Mouse (Mus musculus): Measurements from ENCODE around the gene Olfr691.
"Not testable (repeated sequence)": the region's sequence is repeated elsewhere in the genome, so short reads cannot be mapped to it uniquely, and the experiment has no call there.

Olfr691 gene
- long read RNA-seq, experiment 1, result 0 reads
- long read RNA-seq, experiment 2, result 0 reads

DNA sequence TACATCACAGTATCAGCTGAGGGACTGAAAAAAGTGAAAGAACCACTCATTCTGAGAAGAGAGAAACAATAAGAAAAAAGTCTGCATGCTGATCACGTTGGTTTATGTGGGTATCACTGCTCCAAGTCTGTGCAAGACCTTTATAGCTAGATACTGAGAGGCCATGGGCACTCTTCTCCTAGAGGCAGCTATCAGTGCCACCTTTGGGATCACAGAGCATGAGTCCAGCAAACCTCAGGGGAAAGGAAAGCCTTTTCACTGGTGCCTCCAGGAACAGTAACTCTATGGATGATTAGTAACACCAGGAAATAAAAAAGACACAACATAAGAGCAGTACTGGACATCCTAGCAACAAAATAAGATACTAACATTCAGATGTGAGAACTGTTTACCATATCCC lies at the start of gene Olfr691:
Olfr691 (minus strand) TSS at position 101 of the 400 bp plus-strand sequence.
- intact Hi-C loops (cut with DNase I), result no loop called here

DNA sequence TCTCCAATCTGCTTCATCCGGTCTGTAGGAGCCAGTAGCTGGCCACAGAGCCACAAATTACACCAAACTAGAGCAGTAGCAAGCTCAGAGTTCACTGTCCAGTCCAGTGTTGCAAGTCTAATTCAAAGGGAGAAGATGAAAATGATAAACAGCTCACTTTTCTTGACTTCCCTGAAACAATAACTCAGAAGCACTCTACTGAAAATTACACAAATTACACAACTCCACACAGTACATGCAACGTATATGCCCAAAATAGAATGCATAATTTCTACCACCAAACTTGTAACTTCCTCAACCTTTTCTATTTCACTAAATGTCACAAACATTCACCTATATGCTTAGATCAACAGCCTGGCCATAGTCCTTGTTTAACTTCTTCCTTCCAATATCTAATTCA lies 48.2 kb upstream of the Olfr691 start:
- intact Hi-C loops (cut with DNase I), result no loop called here

DNA sequence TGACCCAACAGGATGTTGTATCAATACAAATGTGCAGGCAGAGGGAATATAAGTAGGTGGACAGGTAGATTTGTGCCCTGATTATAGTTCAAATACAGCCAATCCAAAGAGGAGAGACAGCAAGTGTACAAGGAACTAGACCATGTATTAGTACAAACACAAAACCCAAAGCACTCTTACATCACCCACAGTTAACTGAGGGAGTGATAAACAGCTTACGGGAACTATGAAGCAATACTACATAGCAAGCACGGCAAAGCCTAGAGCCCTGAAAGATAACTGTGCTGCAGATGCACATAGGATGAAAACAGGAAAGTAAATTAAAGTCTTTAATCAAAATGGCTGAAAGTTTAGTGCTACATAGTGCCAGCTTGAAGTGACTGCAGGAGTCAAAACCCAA lies 45.6 kb upstream of the Olfr691 start:
- intact Hi-C loops (cut with DNase I), result no loop called here

DNA sequence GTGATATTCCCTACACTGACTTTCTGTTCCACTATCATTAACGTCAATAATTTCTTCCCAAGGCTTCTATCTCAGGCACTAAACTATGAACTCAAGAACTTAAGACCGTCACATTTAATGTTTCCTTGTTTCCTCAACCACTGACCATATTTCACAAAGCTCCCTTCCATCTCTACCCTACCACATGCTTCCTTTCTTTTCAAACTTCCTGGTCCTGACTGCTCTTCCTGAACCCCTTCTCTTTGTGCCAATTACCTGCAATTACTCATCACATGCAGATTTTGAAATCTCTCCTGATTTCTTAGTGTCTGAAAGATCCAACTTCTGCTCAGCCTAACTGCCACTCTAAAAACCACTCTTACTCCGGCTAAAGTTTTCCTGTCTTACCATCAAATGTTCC lies 38.3 kb upstream of the Olfr691 start:
- intact Hi-C loops (cut with DNase I), result no loop called here

DNA sequence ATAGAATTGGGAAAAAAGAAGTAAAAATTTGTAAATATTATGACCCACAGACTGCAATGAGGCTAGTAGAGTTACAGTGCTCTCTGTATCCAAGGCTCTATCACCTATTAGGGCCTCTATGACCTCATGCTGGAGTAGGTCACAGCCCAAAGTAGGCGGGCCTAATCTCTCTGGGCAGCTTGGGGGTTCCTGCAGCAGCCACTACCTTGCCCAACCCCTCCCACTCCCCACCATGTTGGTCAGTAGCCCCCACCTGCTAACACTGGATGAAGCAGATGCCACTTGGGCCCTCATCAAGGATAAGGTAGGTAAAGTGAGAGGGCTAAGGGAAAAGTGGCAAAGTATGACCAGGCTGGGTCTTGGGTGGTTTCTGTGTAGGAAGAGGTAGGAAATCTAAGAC lies 32.8 kb upstream of the Olfr691 start, which contains the start of gene Gm5901:
Gm5901 (plus strand) TSS at position 173 of the 400 bp plus-strand sequence.
- intact Hi-C loops (cut with DNase I), result no loop called here

DNA sequence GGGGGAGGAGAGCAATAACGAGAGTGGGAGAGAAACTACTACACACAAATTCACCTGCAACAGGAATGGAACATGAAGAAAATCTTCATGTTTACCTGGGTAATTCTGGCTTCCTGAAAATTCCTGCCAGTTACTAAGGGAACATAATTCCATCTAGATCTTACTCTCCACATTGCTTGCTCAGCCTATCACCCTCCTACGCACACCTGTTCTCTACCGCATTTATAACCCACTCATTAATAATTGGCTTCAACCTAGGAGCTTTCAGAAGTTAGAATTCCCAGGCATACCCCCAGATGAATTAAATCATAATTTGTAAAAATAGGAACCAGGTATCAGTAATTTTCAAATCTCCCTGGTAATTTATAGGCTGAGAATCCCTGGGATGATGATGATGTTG lies 31.9 kb upstream of the Olfr691 start:
- intact Hi-C loops (cut with DNase I), result no loop called here

DNA sequence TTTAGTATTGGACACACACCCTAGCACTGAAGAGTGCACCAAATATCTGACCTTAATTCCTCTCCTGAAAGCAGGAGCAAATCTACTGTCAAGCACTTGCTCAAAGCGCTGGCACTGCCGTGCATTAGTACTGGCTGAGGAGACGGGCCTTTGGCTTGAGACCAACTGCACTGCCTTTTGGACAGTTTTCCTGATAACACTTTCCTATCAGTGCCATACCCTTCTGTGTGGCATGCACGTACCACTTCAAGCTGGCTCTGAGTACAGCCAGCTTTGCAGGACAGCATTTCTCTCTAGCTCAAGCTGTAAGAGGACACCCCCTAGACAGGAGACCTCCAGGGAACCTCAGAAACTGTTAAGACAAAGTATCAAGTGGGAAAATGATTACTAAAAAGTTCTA lies 31.4 kb upstream of the Olfr691 start:
- intact Hi-C loops (cut with DNase I), result no loop called here

DNA sequence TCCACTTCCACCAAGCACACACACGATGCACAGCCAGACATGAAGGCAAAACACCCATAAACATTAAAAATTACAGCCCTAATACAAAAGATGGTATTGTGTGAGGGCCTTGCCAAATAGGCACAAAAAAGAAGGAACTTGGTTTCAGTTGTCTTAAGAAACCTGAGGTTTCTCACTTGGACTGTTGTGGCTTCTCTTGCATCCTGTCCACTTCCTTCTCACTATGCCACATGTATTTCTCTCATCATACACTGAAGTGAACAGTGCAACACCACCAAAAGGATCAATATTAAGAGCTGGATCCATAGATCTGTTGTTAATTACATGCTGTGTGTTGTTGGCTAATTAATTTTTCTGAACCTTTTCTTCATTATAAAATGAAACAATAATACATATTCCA lies 30.8 kb upstream of the Olfr691 start:
- intact Hi-C loops (cut with DNase I), result no loop called here

DNA sequence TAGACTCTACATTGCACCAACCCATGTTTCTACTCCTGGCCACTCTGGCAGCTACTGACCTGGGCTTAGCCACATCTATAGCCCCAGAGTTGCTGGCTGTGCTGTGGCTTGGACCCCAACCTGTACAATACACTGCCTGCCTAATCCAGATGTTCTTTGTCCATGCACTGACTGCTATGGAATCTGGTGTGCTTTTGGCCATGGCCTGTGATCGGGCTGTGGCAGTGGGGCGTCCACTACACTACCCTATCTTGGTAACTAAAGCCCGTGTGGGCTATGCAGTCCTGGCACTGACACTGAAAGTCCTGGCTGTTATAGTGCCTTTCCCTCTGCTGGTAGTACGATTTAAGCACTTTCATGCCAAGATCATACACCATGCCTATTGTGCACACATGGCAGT lies 26.5 kb upstream of the Olfr691 start:
- intact Hi-C loops (cut with DNase I), result no loop called here

DNA sequence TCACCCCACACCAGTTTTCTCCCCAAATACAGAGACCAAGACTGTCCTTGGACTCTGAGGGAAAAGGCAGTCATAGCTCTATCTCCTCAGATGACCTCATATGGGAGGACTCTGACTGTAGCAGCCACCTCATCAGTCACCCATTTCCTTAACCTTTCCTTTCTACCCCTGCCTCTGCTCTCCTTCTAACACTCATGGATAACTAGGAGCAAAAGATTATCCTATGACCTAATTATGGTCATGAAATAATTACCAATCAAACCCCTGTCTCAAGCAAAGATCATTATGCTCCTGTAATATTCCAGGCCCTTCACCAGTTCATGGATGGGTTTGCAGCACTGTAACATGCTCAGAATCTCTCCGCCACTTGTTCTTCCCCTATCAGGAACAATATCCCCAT lies 25.9 kb upstream of the Olfr691 start, which contains the start of gene Olfr692:
Olfr692 (plus strand) TSS at position 301 of the 400 bp plus-strand sequence.
- intact Hi-C loops (cut with DNase I), result no loop called here

DNA sequence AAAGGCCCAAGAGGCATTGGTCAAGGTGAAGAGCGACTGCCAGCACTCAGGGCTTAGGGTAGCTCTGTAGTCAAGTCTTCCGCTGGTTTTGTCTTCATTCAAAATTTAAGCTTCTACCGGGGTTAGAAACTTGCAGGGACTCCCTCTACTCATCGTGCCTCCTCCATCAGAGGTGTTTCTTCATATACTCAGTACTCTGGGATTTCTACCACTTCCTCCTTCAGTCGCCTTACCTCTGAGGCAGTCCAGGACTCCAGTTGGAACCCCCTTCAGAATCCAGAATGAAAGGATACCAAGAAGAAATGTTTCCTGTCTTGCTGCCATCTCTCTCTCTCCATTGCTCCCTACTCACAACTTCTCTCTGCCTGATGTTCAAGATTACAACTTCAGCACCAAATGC lies 25.2 kb upstream of the Olfr691 start:
- intact Hi-C loops (cut with DNase I), result no loop called here

DNA sequence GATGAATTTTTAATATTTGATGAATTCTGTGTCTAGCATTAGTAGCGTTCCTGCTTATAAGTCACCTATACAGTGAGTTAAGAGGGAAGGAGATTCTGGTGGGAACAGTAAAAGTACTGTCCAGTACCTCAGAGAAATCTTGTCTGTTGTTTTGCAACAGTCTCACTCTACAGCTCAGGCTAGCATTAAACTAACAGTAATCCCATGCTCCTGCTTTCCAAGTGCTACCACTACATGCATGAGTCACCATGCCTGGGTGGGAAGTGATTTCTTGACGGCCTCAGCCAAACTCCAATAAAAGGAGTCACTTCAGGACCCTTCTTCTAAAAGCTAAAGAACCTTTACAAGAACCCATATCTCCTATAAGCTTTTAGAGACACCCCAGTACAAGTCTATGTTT lies 19.6 kb upstream of the Olfr691 start:
- intact Hi-C loops (cut with DNase I), result no loop called here

DNA sequence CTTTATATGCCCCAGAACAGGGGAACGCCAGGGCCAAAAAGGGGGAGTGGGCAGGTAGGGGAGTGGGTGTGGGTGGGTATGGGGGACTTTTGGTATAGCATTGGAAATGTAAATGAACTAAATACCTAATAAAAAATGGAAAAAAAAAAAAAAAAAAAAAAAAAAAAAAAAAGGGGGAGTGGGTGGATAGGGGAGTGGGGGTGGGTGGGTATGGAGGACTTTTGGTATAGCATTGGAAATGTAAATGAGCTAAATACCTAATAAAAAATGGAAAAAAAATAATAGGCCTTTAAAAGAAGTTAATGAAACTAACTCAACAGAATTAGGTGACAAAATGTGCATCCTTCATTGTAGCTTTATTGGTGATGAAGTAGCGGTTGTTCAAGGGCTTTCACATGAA lies 14.4 kb upstream of the Olfr691 start:
- intact Hi-C loops (cut with DNase I), result not testable (repeated sequence)

DNA sequence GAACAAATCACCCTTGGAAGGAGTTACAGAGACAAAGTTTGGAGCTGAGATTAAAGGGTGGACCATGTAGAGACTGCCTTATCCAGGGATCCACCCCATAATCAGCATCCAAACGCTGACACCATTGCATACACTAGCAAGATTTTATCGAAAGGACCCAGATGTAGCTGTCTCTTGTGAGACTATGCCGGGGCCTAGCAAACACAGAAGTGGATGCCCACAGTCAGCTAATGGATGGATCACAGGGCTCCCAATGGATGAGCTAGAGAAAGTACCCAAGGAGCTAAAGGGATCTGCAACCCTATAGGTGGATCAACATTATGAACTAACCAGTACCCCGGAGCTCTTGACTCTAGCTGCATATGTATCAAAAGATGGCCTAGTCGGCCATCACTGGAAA lies 14.0 kb upstream of the Olfr691 start:
- intact Hi-C loops (cut with DNase I), result not testable (repeated sequence)

DNA sequence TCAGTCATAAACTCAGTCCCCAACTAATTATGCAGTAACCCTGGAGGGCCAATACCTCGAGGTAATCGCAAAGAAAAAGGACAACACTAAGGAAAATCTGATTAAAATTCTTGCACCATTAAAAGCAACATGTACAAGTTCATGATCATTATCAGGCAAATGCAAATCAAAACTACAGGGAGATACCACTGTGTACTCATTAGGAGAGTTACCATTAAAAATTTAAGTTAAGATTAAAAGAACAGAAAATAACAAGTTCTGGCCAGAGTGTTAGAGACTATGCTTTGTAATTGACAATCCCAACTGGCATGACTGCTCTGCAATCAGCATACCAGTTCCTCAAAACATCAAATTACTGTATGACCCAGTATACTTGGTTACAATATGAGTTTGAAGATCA lies 682 bp upstream of the Olfr691 start:
- intact Hi-C loops (cut with DNase I), result no loop called here

DNA sequence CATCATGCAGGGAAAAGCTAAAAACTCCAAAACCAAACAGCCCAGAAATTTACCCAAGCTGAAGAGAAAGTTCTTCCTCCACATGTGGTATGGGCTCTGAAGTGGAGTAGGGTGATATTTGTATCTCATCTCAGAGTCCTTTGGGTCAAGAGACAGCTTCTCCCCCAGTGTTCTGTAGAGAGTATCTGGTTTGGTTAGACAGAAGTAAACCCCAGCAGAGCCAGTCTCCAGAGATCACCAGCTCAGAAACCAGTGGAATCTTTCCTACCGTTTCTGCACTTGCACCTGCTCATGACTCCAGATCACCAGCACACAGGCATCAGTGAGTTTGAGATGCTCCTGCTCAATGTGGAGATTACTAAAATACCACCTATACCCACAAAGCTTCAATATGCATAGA lies 8.1 kb downstream of the Olfr691 start, which contains the start of gene Olfr690:
Olfr690 (minus strand) TSS at position 101 of the 400 bp plus-strand sequence.
- intact Hi-C loops (cut with DNase I), result loop anchor here (5.0 kb wide), 1 partner anchor 162 kb away; no protein-coding TSS in a partner anchor

DNA sequence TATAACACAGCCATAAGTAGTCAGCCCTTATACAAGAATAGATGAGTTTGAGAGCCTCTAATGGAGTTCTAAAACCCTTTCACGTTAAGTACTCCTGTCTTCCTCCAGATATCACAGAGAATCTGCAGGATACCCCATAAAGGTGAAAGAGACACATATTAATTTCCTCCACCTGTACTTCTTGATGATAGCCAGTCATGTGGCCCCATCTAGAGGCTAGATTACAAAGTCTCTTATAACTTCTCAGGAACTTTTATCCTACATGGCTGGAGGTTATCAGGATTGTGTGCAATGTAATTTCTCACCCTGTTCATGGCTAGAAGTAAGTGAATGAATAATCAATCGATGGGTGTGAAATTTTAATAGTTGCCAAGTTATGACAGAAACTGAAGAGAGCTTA lies 16.8 kb downstream of the Olfr691 start:
- intact Hi-C loops (cut with DNase I), result no loop called here

DNA sequence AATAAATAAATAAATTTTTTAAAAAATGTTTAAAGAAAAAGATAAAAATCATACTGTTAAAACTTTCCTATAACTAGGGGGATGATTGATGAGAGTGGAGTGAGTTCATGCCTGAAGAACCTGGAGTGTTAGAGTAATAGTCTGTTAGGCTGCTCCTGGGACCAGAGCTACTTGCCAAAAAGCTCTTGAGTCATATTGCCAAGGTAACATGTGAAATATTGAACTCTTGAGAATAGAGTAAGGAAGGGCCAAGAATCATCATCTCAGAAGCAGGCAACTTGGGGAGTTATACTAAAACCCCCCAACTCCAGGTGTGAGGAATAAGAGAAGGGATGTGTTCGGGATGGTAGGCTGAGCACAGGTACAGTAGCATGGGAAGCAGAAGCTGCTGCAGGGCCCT lies 31.2 kb downstream of the Olfr691 start, which contains the start of gene Olfr689:
Olfr689 (plus strand) TSS at position 301 of the 400 bp plus-strand sequence.
- intact Hi-C loops (cut with DNase I), result no loop called here

DNA sequence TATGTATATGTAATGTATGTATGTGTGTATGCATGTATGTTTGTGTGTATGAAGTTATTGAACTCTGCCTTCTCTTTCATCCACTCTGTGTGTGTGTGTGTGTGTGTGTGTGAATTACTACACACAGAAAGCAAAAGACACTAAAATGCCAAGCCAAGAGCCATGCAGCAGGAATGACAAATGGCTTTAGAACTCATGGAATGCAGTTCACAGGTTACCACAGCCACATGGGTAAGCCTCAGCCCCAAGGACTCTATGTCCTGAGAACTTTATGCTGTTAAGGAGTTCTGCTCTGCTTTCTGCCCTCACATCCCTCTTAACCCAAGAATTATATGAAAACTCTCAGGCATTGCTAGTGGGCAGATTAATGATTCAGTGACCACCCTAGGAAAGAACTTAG lies 52.0 kb downstream of the Olfr691 start:
- intact Hi-C loops (cut with DNase I), result no loop called here

DNA sequence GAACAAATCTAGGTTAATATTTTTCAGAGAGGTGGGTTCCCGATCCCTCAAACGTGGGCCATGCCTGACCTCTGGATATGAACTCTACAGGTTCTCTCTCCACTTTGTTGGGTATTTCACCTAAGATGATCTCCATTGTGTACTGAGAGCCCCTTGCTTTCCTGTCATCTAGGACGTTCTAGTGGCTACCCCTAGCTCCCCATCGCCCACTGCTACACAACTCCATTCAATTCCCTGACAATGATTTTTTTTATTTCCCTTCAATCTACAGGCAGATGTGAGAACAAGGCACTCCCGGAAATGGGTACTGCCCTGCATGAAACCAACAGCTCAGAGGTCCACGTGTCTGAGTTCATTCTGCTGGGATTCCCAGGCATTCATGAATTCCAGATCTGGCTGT lies 54.3 kb downstream of the Olfr691 start, which contains the start of gene Olfr688:
Olfr688 (plus strand) TSS at position 301 of the 400 bp plus-strand sequence.
- intact Hi-C loops (cut with DNase I), result no loop called here

All from adrenal gland (tissue).